Mouse (Mus musculus): ENCODE measurements around the gene Timm8b. TPM values are rescaled to one million over a fixed set of nuclear protein-coding genes. Genes with fewer than 3 reads are reported as not detected.
A peak's percentile ranks its signal among the peaks of the same experiment; 100 is the strongest.
"Not testable (repeated sequence)": the region's sequence is repeated elsewhere in the genome, so short reads cannot be mapped to it uniquely, and the experiment has no call there.

Gene Timm8b
- polyA plus RNA-seq, 1 experiment from 2014 or later = 483 TPM

- H3K4me2 ChIP-seq (ENCODE audit: low read length) = peak overlapping the region; percentile 79
- H3K4me3 ChIP-seq (replicated peaks; ENCODE audit: low read depth, low read length) = peak overlapping the region; percentile 88
- DNase-seq (ENCODE audit: low spot score) = no peak
- peak overlapping the region; percentile 89 for H3K9ac ChIP-seq (ENCODE audit: low read depth, low read length)
- ATAC-seq (replicated peaks; ENCODE audit: low FRiP score, low read depth) = no peak
- whole genome bisulfite sequencing = 36% methylated on average over 11 of the region's 11 CpGs
- H3K27ac ChIP-seq = peak overlapping the region; percentile 98
- H3K4me1 ChIP-seq (replicated peaks; ENCODE audit: insufficient read depth, low read length) = peaks cover 6% of the 10 kb centered on the region; the same call in 1 of the 2 replicates
- peaks cover 14% of the 10 kb centered on the region; the same call in 1 of the 2 replicates for H3K36me3 ChIP-seq (ENCODE audit: insufficient read depth, low read length)
- H3K9me3 ChIP-seq (replicated peaks; ENCODE audit: low read length) = no peaks in the 10 kb centered on the region
- H3K27me3 ChIP-seq (ENCODE audit: insufficient read depth, low read length) = no peaks in the 10 kb centered on the region
- TF ChIP-seq CTCF (IDR thresholded peaks at IDR 0.05; ENCODE audit: low read depth) = no peak
Observed at GRCm38 (mm10) chr9:50616161-50616560, 12.5 kb downstream of the Timm8b start.

GRCm38 (mm10) chr9:50616766-50617603 lies 13.3 kb downstream of the Timm8b start, which contains the start of the genes Pih1d2 and Nkapd1:
TSS of gene Pih1d2 (plus strand) at chr9:50617321.
TSS of gene Nkapd1 (minus strand) at chr9:50617464.
- peaks cover 14% of the 10 kb centered on the region; the same call in 1 of the 2 replicates for H3K36me3 ChIP-seq (ENCODE audit: insufficient read depth, low read length)
- no peaks in the 10 kb centered on the region for H3K9me3 ChIP-seq (replicated peaks; ENCODE audit: low read length)
- peaks cover 6% of the 10 kb centered on the region; the same call in 1 of the 2 replicates for H3K4me1 ChIP-seq (replicated peaks; ENCODE audit: insufficient read depth, low read length)
- peak within 1 kb of the TSS; percentile 89 for H3K9ac ChIP-seq (ENCODE audit: low read depth, low read length)
- peak within 1 kb of the TSS; percentile 79 for H3K4me2 ChIP-seq (ENCODE audit: low read length)
- peak; percentile 95 for ATAC-seq (replicated peaks; ENCODE audit: low FRiP score, low read depth)
- DNase-seq (ENCODE audit: low spot score) = peak; percentile 94
- H3K27me3 ChIP-seq (ENCODE audit: insufficient read depth, low read length) = no peaks in the 10 kb centered on the region
- H3K4me3 ChIP-seq (replicated peaks; ENCODE audit: low read depth, low read length) = peak within 1 kb of the TSS; percentile 88
- H3K27ac ChIP-seq = peak within 1 kb of the TSS; percentile 98
- WGBS = 1% methylated on average over 80 of the region's 81 CpGs
- peak; percentile 37 for TF ChIP-seq CTCF (IDR thresholded peaks at IDR 0.05; ENCODE audit: low read depth)

- Histone ChIP-seq H3K27me3 (ENCODE audit: insufficient read depth, low read length) (no peaks in the 10 kb centered on the region), H3K4me3 (replicated peaks; ENCODE audit: low read depth, low read length) (peak overlapping the region; percentile 88), H3K27ac (no peak overlapping the region), H3K4me2 (ENCODE audit: low read length) (peak overlapping the region; percentile 79), H3K4me1 (replicated peaks; ENCODE audit: insufficient read depth, low read length) (peaks cover 6% of the 10 kb centered on the region; the same call in 1 of the 2 replicates), H3K36me3 (ENCODE audit: insufficient read depth, low read length) (peaks cover 14% of the 10 kb centered on the region; the same call in 1 of the 2 replicates), H3K9me3 (replicated peaks; ENCODE audit: low read length) (no peaks in the 10 kb centered on the region), H3K9ac (ENCODE audit: low read depth, low read length) (no peak overlapping the region)
- DNase-seq (ENCODE audit: low spot score) (no peak), ATAC-seq (replicated peaks; ENCODE audit: low FRiP score, low read depth) (no peak)
- no peak for TF ChIP-seq CTCF (IDR thresholded peaks at IDR 0.05; ENCODE audit: low read depth)
- WGBS = 60% methylated on average over 9 of the region's 9 CpGs
Observed at GRCm38 (mm10) chr9:50617794-50618330, 14.2 kb downstream of the Timm8b start.

- DNase-seq (ENCODE audit: low spot score); H3K27ac ChIP-seq; H3K36me3 ChIP-seq (ENCODE audit: insufficient read depth, low read length); H3K27me3 ChIP-seq (ENCODE audit: insufficient read depth, low read length); H3K9ac ChIP-seq (ENCODE audit: low read depth, low read length); H3K4me1 ChIP-seq (replicated peaks; ENCODE audit: insufficient read depth, low read length); H3K4me3 ChIP-seq (replicated peaks; ENCODE audit: low read depth, low read length); H3K4me2 ChIP-seq (ENCODE audit: low read length); H3K9me3 ChIP-seq (replicated peaks; ENCODE audit: low read length); ATAC-seq (replicated peaks; ENCODE audit: low FRiP score, low read depth): not testable (repeated sequence)
- 89% methylated on average over 6 of the region's 8 CpGs for whole genome bisulfite sequencing
Observed at GRCm38 (mm10) chr9:50630903-50631302, 27.2 kb downstream of the Timm8b start.

- Histone ChIP-seq H3K4me3 (replicated peaks; ENCODE audit: low read depth, low read length) (no peak overlapping the region), H3K27me3 (ENCODE audit: insufficient read depth, low read length) (no peaks in the 10 kb centered on the region), H3K9ac (ENCODE audit: low read depth, low read length) (no peak overlapping the region), H3K4me2 (ENCODE audit: low read length) (no peak overlapping the region), H3K36me3 (ENCODE audit: insufficient read depth, low read length) (0 out of 2 replicates have a peak, but pooled peaks cover 6% of the 10 kb centered on the region), H3K4me1 (replicated peaks; ENCODE audit: insufficient read depth, low read length) (no peaks in the 10 kb centered on the region), H3K9me3 (replicated peaks; ENCODE audit: low read length) (no peaks in the 10 kb centered on the region), H3K27ac (no peak overlapping the region)
- no peak for DNase-seq (ENCODE audit: low spot score)
- WGBS = 77% methylated on average over 6 of the region's 6 CpGs
- 0 out of 2 replicates have a peak, but pooled peaks have one; percentile 52 for ATAC-seq (replicated peaks; ENCODE audit: low FRiP score, low read depth)
- TF ChIP-seq CTCF (IDR thresholded peaks at IDR 0.05; ENCODE audit: low read depth) = no peak
Observed at GRCm38 (mm10) chr9:50632016-50632688, 28.4 kb downstream of the Timm8b start.

- ATAC-seq (replicated peaks; ENCODE audit: low FRiP score, low read depth) (no peak), DNase-seq (ENCODE audit: low spot score) (no peak)
- no peak overlapping the region for H3K4me2 ChIP-seq (ENCODE audit: low read length)
- no peaks in the 10 kb centered on the region for H3K9me3 ChIP-seq (replicated peaks; ENCODE audit: low read length)
- H3K9ac ChIP-seq (ENCODE audit: low read depth, low read length) = no peak overlapping the region
- no peaks in the 10 kb centered on the region for H3K4me1 ChIP-seq (replicated peaks; ENCODE audit: insufficient read depth, low read length)
- 0 out of 2 replicates have a peak, but pooled peaks cover 9% of the 10 kb centered on the region for H3K36me3 ChIP-seq (ENCODE audit: insufficient read depth, low read length)
- peak; percentile 37 for TF ChIP-seq CTCF (IDR thresholded peaks at IDR 0.05; ENCODE audit: low read depth)
- 56% methylated on average over 2 of the region's 2 CpGs for WGBS
- H3K4me3 ChIP-seq (replicated peaks; ENCODE audit: low read depth, low read length) = no peak overlapping the region
- H3K27ac ChIP-seq = no peak overlapping the region
- H3K27me3 ChIP-seq (ENCODE audit: insufficient read depth, low read length) = no peaks in the 10 kb centered on the region
Observed at GRCm38 (mm10) chr9:50633059-50633458, 29.3 kb downstream of the Timm8b start.

Data from kidney, postnatal 0 days (tissue).